Mouse (Mus musculus): ENCODE results near the gene Entr1. TPM values are rescaled to one million over a fixed set of nuclear protein-coding genes. Genes with fewer than 3 reads are reported as not detected.

Gene Entr1
- polyA plus RNA-seq, 1 experiment from 2014 or later, result 191 TPM

GRCm38 (mm10) chr2:26338302-26339203 is 50.6 kb downstream of the Entr1 start:
- Histone ChIP-seq H3K4me1 (no peaks in the 10 kb centered on the region; the same call in 1 of the 2 replicates), H3K9me3 (no peaks in the 10 kb centered on the region), H3K36me3 (peaks cover 36% of the 10 kb centered on the region), H3K4me2 (replicated peaks) (no peak overlapping the region), H3K4me3 (no peak overlapping the region), H3K27ac (replicated peaks) (no peak overlapping the region), H3K27me3 (no peaks in the 10 kb centered on the region), H3K9ac (replicated peaks) (no peak overlapping the region)
- ATAC-seq (replicated peaks), result no peak
- WGBS, result 76% methylated on average over 9 of the region's 13 CpGs

Other genes with a start within 250 kb of the Entr1 start
- gene Lhx3, start 181.0 kb downstream of the Entr1 start, polyA plus RNA-seq (2015; fragmentation: Nextera tagmentation; extraction: Ambion mirVana), result 0.10 TPM in 1 of 2 replicates, not detected in the other
- 15.6 and 15.7 TPM in 2 replicates for gene Qsox2, start 151.8 kb downstream of the Entr1 start, polyA plus RNA-seq (2015; fragmentation: Nextera tagmentation; extraction: Ambion mirVana)
- 0.18 and 0.24 TPM in 2 replicates for gene Ccdc187, start 94.8 kb downstream of the Entr1 start, polyA plus RNA-seq (2015; fragmentation: Nextera tagmentation; extraction: Ambion mirVana)
- 144 and 151 TPM in 2 replicates for gene Gpsm1, start 73.8 kb downstream of the Entr1 start, polyA plus RNA-seq (2015; fragmentation: Nextera tagmentation; extraction: Ambion mirVana)
- gene Dnlz, start 37.2 kb downstream of the Entr1 start, polyA plus RNA-seq (2015; fragmentation: Nextera tagmentation; extraction: Ambion mirVana), result 33.0 and 33.5 TPM in 2 replicates
- gene Card9, start 28.4 kb downstream of the Entr1 start, polyA plus RNA-seq (2015; fragmentation: Nextera tagmentation; extraction: Ambion mirVana), result 1.4 and 1.5 TPM in 2 replicates
- gene Snapc4, start 8.7 kb downstream of the Entr1 start, polyA plus RNA-seq (2015; fragmentation: Nextera tagmentation; extraction: Ambion mirVana), result 31.4 and 31.6 TPM in 2 replicates
- gene Pmpca, start within 50 bp of the Entr1 start, polyA plus RNA-seq (2015; fragmentation: Nextera tagmentation; extraction: Ambion mirVana), result 90.2 and 98.3 TPM in 2 replicates
- 20.6 and 22.4 TPM in 2 replicates for gene Inpp5e, start 19.9 kb upstream of the Entr1 start, polyA plus RNA-seq (2015; fragmentation: Nextera tagmentation; extraction: Ambion mirVana)
- gene Sec16a, start 55.9 kb upstream of the Entr1 start, polyA plus RNA-seq (2015; fragmentation: Nextera tagmentation; extraction: Ambion mirVana), result 18.3 and 19.8 TPM in 2 replicates
- 22.6 and 26.1 TPM in 2 replicates for gene Notch1, start 127.3 kb upstream of the Entr1 start, polyA plus RNA-seq (2015; fragmentation: Nextera tagmentation; extraction: Ambion mirVana)
- gene Egfl7, start 190.7 kb upstream of the Entr1 start, polyA plus RNA-seq (2015; fragmentation: Nextera tagmentation; extraction: Ambion mirVana), result 46.4 and 56.9 TPM in 2 replicates
- not detected in 2 replicates for gene Gm20532, start 197.3 kb upstream of the Entr1 start, polyA plus RNA-seq (2015; fragmentation: Nextera tagmentation; extraction: Ambion mirVana)
- gene Agpat2, start 215.1 kb upstream of the Entr1 start, polyA plus RNA-seq (2015; fragmentation: Nextera tagmentation; extraction: Ambion mirVana), result 3.4 and 3.9 TPM in 2 replicates
- 111 and 121 TPM in 2 replicates for gene Fam69b, start 239.1 kb upstream of the Entr1 start, polyA plus RNA-seq (2015; fragmentation: Nextera tagmentation; extraction: Ambion mirVana)